Mouse (Mus musculus): ENCODE data around the gene Upp2. TPM values are rescaled to one million over a fixed set of nuclear protein-coding genes. Genes with fewer than 3 reads are reported as not detected.

The Upp2 gene
- polyA plus RNA-seq, 1 experiment from 2014 or later: 6.1 TPM

GRCm38 (mm10) chr2:58633791-58634190, 66.7 kb downstream of the Upp2 start:
- no peak overlapping the region for H3K4me3 ChIP-seq
- no peaks in the 10 kb centered on the region for H3K36me3 ChIP-seq
- H3K27ac ChIP-seq: no peak overlapping the region
- no peaks in the 10 kb centered on the region for H3K9me3 ChIP-seq (replicated peaks)
- no peaks in the 10 kb centered on the region for H3K4me1 ChIP-seq
- no peaks in the 10 kb centered on the region for H3K27me3 ChIP-seq (ENCODE audit: low read depth, poor library complexity, severe bottlenecking)
- WGBS: 93% methylated on average over 11 of the region's 11 CpGs
- DNase-seq (ENCODE audit: low spot score): no peak

- no peaks in the 10 kb centered on the region for H3K9me3 ChIP-seq (replicated peaks)
- H3K4me3 ChIP-seq: no peak overlapping the region
- H3K36me3 ChIP-seq: no peaks in the 10 kb centered on the region
- no peak overlapping the region for H3K27ac ChIP-seq
- 77% methylated on average over 19 of the region's 19 CpGs for WGBS
- H3K27me3 ChIP-seq (ENCODE audit: low read depth, poor library complexity, severe bottlenecking): no peaks in the 10 kb centered on the region
- DNase-seq (ENCODE audit: low spot score): no peak
- no peaks in the 10 kb centered on the region for H3K4me1 ChIP-seq
These were observed 74.9 kb downstream of the Upp2 start for GRCm38 (mm10) chr2:58641761-58642555.

- H3K36me3 ChIP-seq: no peaks in the 10 kb centered on the region
- H3K27ac ChIP-seq: no peak overlapping the region
- H3K4me3 ChIP-seq: no peak overlapping the region
- 95% methylated on average over 6 of the region's 6 CpGs for WGBS
- H3K9me3 ChIP-seq (replicated peaks): no peaks in the 10 kb centered on the region
- no peaks in the 10 kb centered on the region for H3K27me3 ChIP-seq (ENCODE audit: low read depth, poor library complexity, severe bottlenecking)
- H3K4me1 ChIP-seq: no peaks in the 10 kb centered on the region
- DNase-seq (ENCODE audit: low spot score): no peak
These were observed 78.6 kb downstream of the Upp2 start for GRCm38 (mm10) chr2:58645667-58646066.

- Histone ChIP-seq H3K4me3 (no peak overlapping the region), H3K36me3 (no peaks in the 10 kb centered on the region), H3K27me3 (ENCODE audit: low read depth, poor library complexity, severe bottlenecking) (no peaks in the 10 kb centered on the region), H3K9me3 (replicated peaks) (no peaks in the 10 kb centered on the region), H3K4me1 (peaks cover 12% of the 10 kb centered on the region), H3K27ac (no peak overlapping the region)
- WGBS: 91% methylated on average over 6 of the region's 6 CpGs
- no peak for DNase-seq (ENCODE audit: low spot score)
These were observed 88.1 kb downstream of the Upp2 start for GRCm38 (mm10) chr2:58655169-58655568.

DNA sequence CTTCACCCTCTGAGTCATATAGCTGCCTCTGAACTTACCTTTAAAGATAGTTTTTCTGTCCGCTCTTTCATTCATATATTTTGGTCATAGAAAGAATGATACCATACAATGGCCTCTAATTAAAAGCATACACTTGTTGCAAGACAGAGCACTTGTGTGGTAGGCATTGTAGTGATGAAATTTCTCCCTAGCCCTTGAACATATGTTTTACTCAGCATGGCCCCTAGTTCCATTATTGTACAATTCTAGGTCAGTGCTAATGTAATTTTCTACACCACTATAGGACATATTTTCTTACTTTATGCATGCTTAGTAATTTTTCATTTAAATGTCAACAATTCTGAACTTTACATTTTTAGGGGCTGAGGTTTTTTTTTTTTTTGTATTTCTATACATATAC, 89.9 kb downstream of the Upp2 start:
- H3K4me3 ChIP-seq: no peak overlapping the region
- H3K27me3 ChIP-seq (ENCODE audit: low read depth, poor library complexity, severe bottlenecking): no peaks in the 10 kb centered on the region
- WGBS: 95% methylated on average over 1 of the region's 1 CpGs
- no peak for DNase-seq (ENCODE audit: low spot score)
- H3K9me3 ChIP-seq (replicated peaks): no peaks in the 10 kb centered on the region
- H3K36me3 ChIP-seq: no peaks in the 10 kb centered on the region
- H3K4me1 ChIP-seq: peaks cover 21% of the 10 kb centered on the region
- no peak overlapping the region for H3K27ac ChIP-seq

GRCm38 (mm10) chr2:58657855-58658254, 90.8 kb downstream of the Upp2 start:
- Histone ChIP-seq H3K36me3 (no peaks in the 10 kb centered on the region), H3K4me3 (no peak overlapping the region)
- 97% methylated on average over 10 of the region's 10 CpGs for WGBS

DNA sequence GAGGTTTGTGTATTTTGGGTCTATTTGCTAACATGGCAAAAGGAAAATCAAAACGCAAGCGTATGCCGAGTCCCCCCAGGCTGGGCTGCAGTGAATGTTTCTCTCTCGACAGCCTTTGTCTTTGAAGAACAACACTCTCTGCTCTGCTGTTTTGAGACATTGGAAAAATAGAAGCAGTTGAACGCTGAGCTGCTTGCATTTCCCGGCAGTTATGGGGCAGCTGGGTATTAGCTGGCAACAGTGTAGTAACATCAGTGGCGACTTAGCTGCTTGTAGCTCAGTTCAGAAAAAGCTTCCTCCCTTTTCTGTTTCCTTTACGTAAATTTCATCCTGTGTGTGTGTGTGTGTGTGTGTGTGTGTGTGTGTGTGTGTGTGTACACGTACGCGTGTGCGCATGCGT, 93.5 kb downstream of the Upp2 start:
- DNase-seq (ENCODE audit: low spot score): no peak
- Histone ChIP-seq H3K27ac (no peak overlapping the region), H3K9me3 (replicated peaks) (no peaks in the 10 kb centered on the region)

More at GRCm38 (mm10) chr2:58657855-58658254, 90.8 kb downstream of the Upp2 start:
- Histone ChIP-seq H3K27me3 (ENCODE audit: low read depth, poor library complexity, severe bottlenecking) (no peaks in the 10 kb centered on the region), H3K9me3 (replicated peaks) (no peaks in the 10 kb centered on the region), H3K4me1 (peaks cover 21% of the 10 kb centered on the region), H3K27ac (no peak overlapping the region)
- no peak for DNase-seq (ENCODE audit: low spot score)

DNA sequence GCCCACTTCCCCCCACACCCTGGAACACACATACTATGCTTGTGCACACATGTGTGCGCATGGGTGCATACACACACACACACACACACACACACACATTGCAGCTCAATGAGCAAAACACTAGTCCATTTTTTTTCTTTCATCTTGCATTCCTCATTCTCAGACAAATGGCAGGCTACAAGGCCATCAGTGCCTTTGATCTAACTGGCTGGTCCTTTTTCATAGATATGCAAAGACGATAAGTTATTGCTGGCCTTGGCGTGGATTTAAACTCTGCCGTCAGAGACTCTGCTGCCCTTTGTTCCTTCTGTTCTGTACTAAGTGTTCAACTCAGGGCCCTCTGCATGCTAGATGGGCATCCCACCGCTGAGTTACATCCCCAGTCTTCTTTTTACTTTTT, 94.0 kb downstream of the Upp2 start:
- Histone ChIP-seq H3K4me1 (peaks cover 13% of the 10 kb centered on the region), H3K27ac (no peak overlapping the region), H3K27me3 (ENCODE audit: low read depth, poor library complexity, severe bottlenecking) (no peaks in the 10 kb centered on the region), H3K9me3 (replicated peaks) (no peaks in the 10 kb centered on the region), H3K4me3 (no peak overlapping the region), H3K36me3 (no peaks in the 10 kb centered on the region)
- 90% methylated on average over 5 of the region's 5 CpGs for WGBS
- no peak for DNase-seq (ENCODE audit: low spot score)

More for the DNA sequence above, 93.5 kb downstream of the Upp2 start:
- 73% methylated on average over 13 of the region's 13 CpGs for WGBS
- peaks cover 13% of the 10 kb centered on the region for H3K4me1 ChIP-seq
- no peaks in the 10 kb centered on the region for H3K27me3 ChIP-seq (ENCODE audit: low read depth, poor library complexity, severe bottlenecking)
- no peaks in the 10 kb centered on the region for H3K36me3 ChIP-seq
- no peak overlapping the region for H3K4me3 ChIP-seq

GRCm38 (mm10) chr2:58662661-58663060, 95.6 kb downstream of the Upp2 start:
- H3K36me3 ChIP-seq: no peaks in the 10 kb centered on the region
- H3K9me3 ChIP-seq (replicated peaks): no peaks in the 10 kb centered on the region
- WGBS: 93% methylated on average over 9 of the region's 9 CpGs
- no peak for DNase-seq (ENCODE audit: low spot score)
- H3K4me1 ChIP-seq: peaks cover 13% of the 10 kb centered on the region
- no peak overlapping the region for H3K4me3 ChIP-seq
- H3K27me3 ChIP-seq (ENCODE audit: low read depth, poor library complexity, severe bottlenecking): no peaks in the 10 kb centered on the region
- H3K27ac ChIP-seq: no peak overlapping the region

- H3K4me3 ChIP-seq: no peak overlapping the region
- no peaks in the 10 kb centered on the region for H3K36me3 ChIP-seq
- peaks cover 13% of the 10 kb centered on the region for H3K4me1 ChIP-seq
- DNase-seq (ENCODE audit: low spot score): no peak
- no peaks in the 10 kb centered on the region for H3K9me3 ChIP-seq (replicated peaks)
- H3K27ac ChIP-seq: no peak overlapping the region
- WGBS: 88% methylated on average over 7 of the region's 7 CpGs
- H3K27me3 ChIP-seq (ENCODE audit: low read depth, poor library complexity, severe bottlenecking): no peaks in the 10 kb centered on the region
These were observed 96.5 kb downstream of the Upp2 start for GRCm38 (mm10) chr2:58663404-58664120.

- H3K9me3 ChIP-seq (replicated peaks): no peaks in the 10 kb centered on the region
- no peak overlapping the region for H3K4me3 ChIP-seq
- no peaks in the 10 kb centered on the region for H3K36me3 ChIP-seq
- WGBS: 86% methylated on average over 12 of the region's 12 CpGs
- no peaks in the 10 kb centered on the region for H3K27me3 ChIP-seq (ENCODE audit: low read depth, poor library complexity, severe bottlenecking)
- H3K4me1 ChIP-seq: peaks cover 8% of the 10 kb centered on the region
- no peak overlapping the region for H3K27ac ChIP-seq
- peak; percentile 81 for DNase-seq (ENCODE audit: low spot score)
These were observed 98.2 kb downstream of the Upp2 start for GRCm38 (mm10) chr2:58665081-58665814.

- H3K27me3 ChIP-seq (ENCODE audit: low read depth, poor library complexity, severe bottlenecking): no peaks in the 10 kb centered on the region
- H3K36me3 ChIP-seq: no peaks in the 10 kb centered on the region
- no peak overlapping the region for H3K27ac ChIP-seq
- no peaks in the 10 kb centered on the region for H3K4me1 ChIP-seq
- WGBS: 86% methylated on average over 3 of the region's 3 CpGs
- H3K9me3 ChIP-seq (replicated peaks): no peaks in the 10 kb centered on the region
- no peak for DNase-seq (ENCODE audit: low spot score)
- H3K4me3 ChIP-seq: no peak overlapping the region
These were observed 100.2 kb downstream of the Upp2 start for GRCm38 (mm10) chr2:58667298-58667697.

- 57% methylated on average over 9 of the region's 9 CpGs for WGBS
- no peak overlapping the region for H3K27ac ChIP-seq
- no peaks in the 10 kb centered on the region for H3K4me1 ChIP-seq
- no peaks in the 10 kb centered on the region for H3K36me3 ChIP-seq
- H3K4me3 ChIP-seq: no peak overlapping the region
- H3K27me3 ChIP-seq (ENCODE audit: low read depth, poor library complexity, severe bottlenecking): no peaks in the 10 kb centered on the region
- peak; percentile 60 for DNase-seq (ENCODE audit: low spot score)
- no peaks in the 10 kb centered on the region for H3K9me3 ChIP-seq (replicated peaks)
These were observed 100.9 kb downstream of the Upp2 start for GRCm38 (mm10) chr2:58667991-58668390.
